Mouse (Mus musculus): ENCODE measurements around the gene Mrrf. TPM values are rescaled to one million over a fixed set of nuclear protein-coding genes. Genes with fewer than 3 reads are reported as not detected.
A peak's percentile ranks its signal among the peaks of the same experiment; 100 is the strongest.

Gene Mrrf
- total RNA-seq, 2 experiments from 2014 or later = 14.7 to 14.9 TPM

GRCm38 (mm10) chr2:36201756-36202610 lies 65.8 kb downstream of the Mrrf start:
- no peak for DNase-seq

GRCm38 (mm10) chr2:36202611-36202880 lies 66.4 kb downstream of the Mrrf start:
- no peak for DNase-seq

- peak; percentile 42 to 44 for DNase-seq
Measured at GRCm38 (mm10) chr2:36203011-36203825, 67.0 kb downstream of the Mrrf start.

GRCm38 (mm10) chr2:36204595-36204994 lies 68.4 kb downstream of the Mrrf start:
- no peak for DNase-seq

GRCm38 (mm10) chr2:36207071-36207470 lies 70.9 kb downstream of the Mrrf start:
- no peak for DNase-seq

GRCm38 (mm10) chr2:36210796-36211195 lies 74.6 kb downstream of the Mrrf start:
- no peak for DNase-seq

GRCm38 (mm10) chr2:36211785-36212184 lies 75.6 kb downstream of the Mrrf start:
- DNase-seq = no peak

GRCm38 (mm10) chr2:36213108-36213507 lies 76.9 kb downstream of the Mrrf start:
- DNase-seq = no peak

- peak; percentile 85 to 87 for DNase-seq
Measured at GRCm38 (mm10) chr2:36214023-36214422, 77.8 kb downstream of the Mrrf start.

GRCm38 (mm10) chr2:36214425-36214824 lies 78.2 kb downstream of the Mrrf start:
- DNase-seq = no peak

GRCm38 (mm10) chr2:36215203-36215739 lies 79.1 kb downstream of the Mrrf start:
- DNase-seq = no peak

- no peak for DNase-seq
Measured at GRCm38 (mm10) chr2:36216546-36216945, 80.4 kb downstream of the Mrrf start.

GRCm38 (mm10) chr2:36216953-36217573 lies 80.9 kb downstream of the Mrrf start:
- DNase-seq = no peak

- DNase-seq = no peak
Measured at GRCm38 (mm10) chr2:36217692-36218233, 81.6 kb downstream of the Mrrf start.

- DNase-seq = no peak
Measured at GRCm38 (mm10) chr2:36220106-36220505, 83.9 kb downstream of the Mrrf start.

- DNase-seq = no peak
Measured at GRCm38 (mm10) chr2:36220891-36221290, 84.7 kb downstream of the Mrrf start.

GRCm38 (mm10) chr2:36222168-36222848 lies 86.1 kb downstream of the Mrrf start:
- DNase-seq = no peak

GRCm38 (mm10) chr2:36223436-36223835 lies 87.2 kb downstream of the Mrrf start:
- no peak for DNase-seq

GRCm38 (mm10) chr2:36224153-36224552 lies 88.0 kb downstream of the Mrrf start:
- no peak for DNase-seq

- no peak for DNase-seq
Measured at GRCm38 (mm10) chr2:36224599-36224998, 88.4 kb downstream of the Mrrf start.

- DNase-seq = peak in 1 of 2 experiments; percentile 33
Measured at GRCm38 (mm10) chr2:36230366-36230765, 94.2 kb downstream of the Mrrf start, which contains the start of gene Ptgs1. Gene Ptgs1, plus strand, starts transcription at chr2:36230426.

- DNase-seq = no peak
Measured at GRCm38 (mm10) chr2:36230967-36231366, 94.8 kb downstream of the Mrrf start.

Data from layer of hippocampus, postnatal 36 days (tissue).